Mouse (Mus musculus): Measurements from ENCODE around the gene Gm21312. TPM values are rescaled to one million over a fixed set of nuclear protein-coding genes. Genes with fewer than 3 reads are reported as not detected.
"Not testable (repeated sequence)": the region's sequence is repeated elsewhere in the genome, so short reads cannot be mapped to it uniquely, and the experiment has no call there.

Gm21312 gene
- polyA plus RNA-seq (2014; fragmentation: Nextera tagmentation; extraction: Ambion mirVana): not detected in 2 replicates

- H3K27me3 ChIP-seq (ENCODE audit: control insufficient read depth, insufficient read depth, low read length); H3K9me3 ChIP-seq (ENCODE audit: control insufficient read depth, low read length); H3K4me2 ChIP-seq (replicated peaks; ENCODE audit: low read depth, low read length); H3K4me1 ChIP-seq (ENCODE audit: control insufficient read depth, insufficient read depth, low read length); H3K9ac ChIP-seq (ENCODE audit: low read depth, low read length); H3K4me3 ChIP-seq (ENCODE audit: low read length); H3K36me3 ChIP-seq (ENCODE audit: control insufficient read depth, insufficient read depth, low read length); H3K27ac ChIP-seq (ENCODE audit: low read depth, low read length); ATAC-seq (ENCODE audit: low FRiP score, low TSS enrichment): not testable (repeated sequence)
- no CpG with 5 or more reads among the region's 3 CpGs for WGBS
Observed at GRCm38 (mm10) chr10:104176724-104177123, at the start of gene Gm21312. Gene Gm21312, plus strand, starts transcription at chr10:104177024.

- not testable (repeated sequence) for H3K36me3 ChIP-seq (ENCODE audit: control insufficient read depth, insufficient read depth, low read length); H3K4me2 ChIP-seq (replicated peaks; ENCODE audit: low read depth, low read length); H3K27ac ChIP-seq (ENCODE audit: low read depth, low read length); H3K9ac ChIP-seq (ENCODE audit: low read depth, low read length); H3K27me3 ChIP-seq (ENCODE audit: control insufficient read depth, insufficient read depth, low read length); H3K4me3 ChIP-seq (ENCODE audit: low read length); H3K9me3 ChIP-seq (ENCODE audit: control insufficient read depth, low read length); H3K4me1 ChIP-seq (ENCODE audit: control insufficient read depth, insufficient read depth, low read length); ATAC-seq (ENCODE audit: low FRiP score, low TSS enrichment)
- WGBS: no CpG with 5 or more reads among the region's 3 CpGs
Observed at GRCm38 (mm10) chr10:104142687-104143086, 34.1 kb upstream of the Gm21312 start, which contains the start of gene Gm21293. Gene Gm21293, plus strand, starts transcription at chr10:104142987.

- not testable (repeated sequence) for H3K4me3 ChIP-seq (ENCODE audit: low read length); ATAC-seq (ENCODE audit: low FRiP score, low TSS enrichment); H3K27ac ChIP-seq (ENCODE audit: low read depth, low read length); H3K9ac ChIP-seq (ENCODE audit: low read depth, low read length); H3K27me3 ChIP-seq (ENCODE audit: control insufficient read depth, insufficient read depth, low read length); H3K36me3 ChIP-seq (ENCODE audit: control insufficient read depth, insufficient read depth, low read length); H3K9me3 ChIP-seq (ENCODE audit: control insufficient read depth, low read length); H3K4me2 ChIP-seq (replicated peaks; ENCODE audit: low read depth, low read length); H3K4me1 ChIP-seq (ENCODE audit: control insufficient read depth, insufficient read depth, low read length)
- no CpG with 5 or more reads among the region's 3 CpGs for WGBS
Observed at GRCm38 (mm10) chr10:104151197-104151596, 25.6 kb upstream of the Gm21312 start, which contains the start of gene Gm6763. Gene Gm6763, plus strand, starts transcription at chr10:104151497.

- not testable (repeated sequence) for H3K4me3 ChIP-seq (ENCODE audit: low read length); H3K36me3 ChIP-seq (ENCODE audit: control insufficient read depth, insufficient read depth, low read length); H3K4me1 ChIP-seq (ENCODE audit: control insufficient read depth, insufficient read depth, low read length); H3K27ac ChIP-seq (ENCODE audit: low read depth, low read length); H3K27me3 ChIP-seq (ENCODE audit: control insufficient read depth, insufficient read depth, low read length); H3K9me3 ChIP-seq (ENCODE audit: control insufficient read depth, low read length); H3K4me2 ChIP-seq (replicated peaks; ENCODE audit: low read depth, low read length); H3K9ac ChIP-seq (ENCODE audit: low read depth, low read length); ATAC-seq (ENCODE audit: low FRiP score, low TSS enrichment)
- WGBS: no CpG with 5 or more reads among the region's 3 CpGs
Observed at GRCm38 (mm10) chr10:104159706-104160105, 17.1 kb upstream of the Gm21312 start, which contains the start of gene Gm8764. Gene Gm8764, plus strand, starts transcription at chr10:104160006.

- WGBS: no CpG with 5 or more reads among the region's 3 CpGs
- ATAC-seq (ENCODE audit: low FRiP score, low TSS enrichment): not testable (repeated sequence)
Observed at GRCm38 (mm10) chr10:104168215-104168614, 8.6 kb upstream of the Gm21312 start, which contains the start of gene Gm21304. Gene Gm21304, plus strand, starts transcription at chr10:104168515.

GRCm38 (mm10) chr10:104185233-104185632 lies 8.4 kb downstream of the Gm21312 start, which contains the start of gene Gm20765:
Gene Gm20765, plus strand, starts transcription at chr10:104185533.
- H3K4me2 ChIP-seq (replicated peaks; ENCODE audit: low read depth, low read length); H3K4me1 ChIP-seq (ENCODE audit: control insufficient read depth, insufficient read depth, low read length); H3K4me3 ChIP-seq (ENCODE audit: low read length); H3K9me3 ChIP-seq (ENCODE audit: control insufficient read depth, low read length); H3K36me3 ChIP-seq (ENCODE audit: control insufficient read depth, insufficient read depth, low read length); ATAC-seq (ENCODE audit: low FRiP score, low TSS enrichment); H3K9ac ChIP-seq (ENCODE audit: low read depth, low read length); H3K27me3 ChIP-seq (ENCODE audit: control insufficient read depth, insufficient read depth, low read length); H3K27ac ChIP-seq (ENCODE audit: low read depth, low read length): not testable (repeated sequence)
- no CpG with 5 or more reads among the region's 3 CpGs for WGBS

More at GRCm38 (mm10) chr10:104168215-104168614, 8.6 kb upstream of the Gm21312 start, which contains the start of gene Gm21304:
- H3K4me1 ChIP-seq (ENCODE audit: control insufficient read depth, insufficient read depth, low read length); H3K27me3 ChIP-seq (ENCODE audit: control insufficient read depth, insufficient read depth, low read length); H3K36me3 ChIP-seq (ENCODE audit: control insufficient read depth, insufficient read depth, low read length); H3K27ac ChIP-seq (ENCODE audit: low read depth, low read length); H3K9ac ChIP-seq (ENCODE audit: low read depth, low read length); H3K9me3 ChIP-seq (ENCODE audit: control insufficient read depth, low read length); H3K4me2 ChIP-seq (replicated peaks; ENCODE audit: low read depth, low read length); H3K4me3 ChIP-seq (ENCODE audit: low read length): not testable (repeated sequence)

- not testable (repeated sequence) for H3K36me3 ChIP-seq (ENCODE audit: control insufficient read depth, insufficient read depth, low read length); H3K9ac ChIP-seq (ENCODE audit: low read depth, low read length); ATAC-seq (ENCODE audit: low FRiP score, low TSS enrichment); H3K9me3 ChIP-seq (ENCODE audit: control insufficient read depth, low read length); H3K4me1 ChIP-seq (ENCODE audit: control insufficient read depth, insufficient read depth, low read length); H3K27ac ChIP-seq (ENCODE audit: low read depth, low read length); H3K4me2 ChIP-seq (replicated peaks; ENCODE audit: low read depth, low read length); H3K4me3 ChIP-seq (ENCODE audit: low read length); H3K27me3 ChIP-seq (ENCODE audit: control insufficient read depth, insufficient read depth, low read length)
- WGBS: no CpG with 5 or more reads among the region's 3 CpGs
Observed at GRCm38 (mm10) chr10:104193742-104194141, 16.9 kb downstream of the Gm21312 start, which contains the start of gene Gm4340. Gene Gm4340, plus strand, starts transcription at chr10:104194042.

- no peak overlapping the region for H3K27ac ChIP-seq (ENCODE audit: low read depth, low read length)
- no peak overlapping the region for H3K4me2 ChIP-seq (replicated peaks; ENCODE audit: low read depth, low read length)
- H3K27me3 ChIP-seq (ENCODE audit: control insufficient read depth, insufficient read depth, low read length): no peaks in the 10 kb centered on the region
- no peak overlapping the region for H3K4me3 ChIP-seq (ENCODE audit: low read length)
- 88% methylated on average over 1 of the region's 1 CpGs for WGBS
- H3K9ac ChIP-seq (ENCODE audit: low read depth, low read length): no peak overlapping the region
- H3K36me3 ChIP-seq (ENCODE audit: control insufficient read depth, insufficient read depth, low read length): no peaks in the 10 kb centered on the region
- H3K4me1 ChIP-seq (ENCODE audit: control insufficient read depth, insufficient read depth, low read length): no peaks in the 10 kb centered on the region
- H3K9me3 ChIP-seq (ENCODE audit: control insufficient read depth, low read length): no peaks in the 10 kb centered on the region
- ATAC-seq (ENCODE audit: low FRiP score, low TSS enrichment): no peak
Observed at GRCm38 (mm10) chr10:104209655-104210054, 32.8 kb downstream of the Gm21312 start.

GRCm38 (mm10) chr10:104210268-104210990 lies 33.6 kb downstream of the Gm21312 start:
- H3K36me3 ChIP-seq (ENCODE audit: control insufficient read depth, insufficient read depth, low read length): no peaks in the 10 kb centered on the region
- no peaks in the 10 kb centered on the region for H3K4me1 ChIP-seq (ENCODE audit: control insufficient read depth, insufficient read depth, low read length)
- WGBS: 63% methylated on average over 3 of the region's 3 CpGs

More at GRCm38 (mm10) chr10:104210268-104210990, 33.6 kb downstream of the Gm21312 start:
- Histone ChIP-seq H3K27ac (ENCODE audit: low read depth, low read length) (no peak overlapping the region), H3K4me3 (ENCODE audit: low read length) (no peak overlapping the region), H3K4me2 (replicated peaks; ENCODE audit: low read depth, low read length) (no peak overlapping the region), H3K9me3 (ENCODE audit: control insufficient read depth, low read length) (no peaks in the 10 kb centered on the region), H3K9ac (ENCODE audit: low read depth, low read length) (no peak overlapping the region), H3K27me3 (ENCODE audit: control insufficient read depth, insufficient read depth, low read length) (no peaks in the 10 kb centered on the region)
- ATAC-seq (ENCODE audit: low FRiP score, low TSS enrichment): no peak

Measured in kidney, embryonic 14.5 days (tissue).